Mouse (Mus musculus) T-cell, adult 2 months (primary cell): ENCODE results near the gene Samt4.
"Not testable (repeated sequence)": the region's sequence is repeated elsewhere in the genome, so short reads cannot be mapped to it uniquely, and the experiment has no call there.

Source experiments
- DNase-seq: peaks from one replicate; pipeline ENCODE4 v3.0.0; 2022; ENCODE audit warnings: low spot score

Gene Samt4

GRCm38 (mm10) chrX:154481702-154482101 lies at the start of gene Samt4:
Gene Samt4, plus strand, starts transcription at chrX:154482002.
- no peak for DNase-seq

- not testable (repeated sequence) for DNase-seq
Measured at GRCm38 (mm10) chrX:154443696-154444095, 38.1 kb upstream of the Samt4 start.

- DNase-seq: not testable (repeated sequence)
Measured at GRCm38 (mm10) chrX:154468386-154468785, 13.4 kb upstream of the Samt4 start.
